Mouse (Mus musculus): ENCODE measurements at regions not wholly inside any gene's neighbourhood (a gene's known extent, or its start where the extent isn't known, plus 50 kb on each side); places are given as distances from the start of the nearest gene placed in this dataset.

DNA sequence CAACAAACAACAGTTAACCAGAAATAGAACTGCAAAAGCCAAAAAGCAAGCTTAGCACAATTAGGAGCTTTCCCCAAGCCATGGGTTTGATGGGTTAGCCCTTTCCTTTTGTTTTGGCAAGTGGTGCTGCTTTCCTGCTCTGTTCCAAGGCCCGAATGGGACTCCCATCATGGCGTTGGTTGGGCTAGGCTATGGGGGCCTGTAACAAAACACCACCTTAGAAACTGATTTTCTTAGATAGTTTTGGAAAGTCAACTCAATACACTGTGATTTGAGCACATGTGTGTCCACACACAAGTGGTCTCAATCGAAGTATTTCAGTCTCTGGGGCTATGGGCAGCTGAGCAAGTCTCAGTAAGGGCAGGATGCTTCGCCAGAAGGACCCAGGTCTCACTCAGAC, 470.5 kb upstream of the Kif2a start:
- no peak for DNase-seq (ENCODE audit: low spot score in 2 of 2)

DNA sequence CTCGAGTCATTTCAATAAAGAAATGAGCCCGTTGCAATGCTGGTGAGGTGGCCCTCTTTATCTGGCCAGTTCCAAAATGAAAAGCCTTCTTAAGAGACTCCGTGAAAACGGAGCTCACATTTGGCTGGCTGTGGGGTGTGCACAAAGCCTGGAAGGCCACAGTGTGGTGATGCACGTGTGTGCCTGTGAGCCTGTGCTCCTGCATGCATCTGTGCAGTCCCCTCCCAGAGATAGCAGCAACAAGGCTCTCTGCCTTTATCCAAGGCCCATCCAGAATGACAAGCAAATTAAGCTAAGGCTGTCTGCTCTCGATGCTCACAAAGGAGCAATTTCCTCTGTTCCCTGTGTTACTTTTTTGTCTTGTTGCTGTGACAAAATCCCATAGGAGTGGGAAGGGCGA, 469.5 kb upstream of the Kif2a start:
- DNase-seq (ENCODE audit: low spot score in 2 of 2): no peak

DNA sequence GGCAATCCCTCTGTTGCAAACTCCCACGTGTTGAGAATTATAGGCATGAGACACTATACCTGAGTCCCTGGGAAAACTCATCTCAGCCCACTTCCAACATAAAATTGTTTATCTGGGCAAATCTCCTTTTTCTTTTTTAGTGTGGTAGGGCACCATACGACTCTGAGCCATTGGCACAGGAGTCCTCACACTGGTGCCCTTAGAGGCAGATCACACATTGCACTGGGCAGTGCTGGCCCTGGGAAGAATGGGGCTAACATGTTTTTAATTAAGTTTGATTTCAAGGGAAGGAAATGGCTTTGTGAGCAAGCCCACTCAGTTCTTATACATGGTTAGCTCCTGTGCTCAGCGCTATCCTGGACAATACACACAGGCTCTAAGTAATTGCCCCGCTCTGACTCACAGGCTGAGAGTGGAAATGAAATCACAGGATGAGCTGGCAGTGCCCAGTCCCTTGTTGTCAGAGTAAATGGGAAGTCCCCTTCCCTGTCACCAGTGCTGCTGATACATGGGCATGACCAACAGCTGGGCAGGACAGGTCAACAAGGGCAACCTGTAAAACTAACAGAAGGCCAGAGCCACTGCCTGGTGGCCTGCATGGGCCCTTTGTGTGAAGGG, 463.6 kb upstream of the Kif2a start:
- DNase-seq (ENCODE audit: low spot score in 2 of 2): no peak

DNA sequence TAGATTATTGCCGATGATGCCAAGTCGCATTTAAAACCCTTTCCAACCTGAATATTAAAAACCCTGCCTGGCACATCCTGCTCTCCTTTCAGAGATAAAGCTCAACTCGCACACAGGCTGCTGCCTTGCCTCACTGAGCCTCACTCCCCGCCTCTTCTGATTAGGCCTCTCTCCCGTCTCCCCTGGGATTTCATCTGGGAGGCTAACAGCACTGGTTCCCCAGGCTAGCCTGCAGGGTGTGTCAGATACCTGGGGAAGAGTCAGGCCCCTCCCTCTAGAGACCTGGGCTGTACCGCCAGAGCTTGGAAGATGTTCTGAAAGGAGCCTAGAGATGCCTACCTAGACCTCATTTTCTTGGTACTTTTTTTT, 462.7 kb upstream of the Kif2a start:
- DNase-seq (ENCODE audit: low spot score in 2 of 2): no peak

DNA sequence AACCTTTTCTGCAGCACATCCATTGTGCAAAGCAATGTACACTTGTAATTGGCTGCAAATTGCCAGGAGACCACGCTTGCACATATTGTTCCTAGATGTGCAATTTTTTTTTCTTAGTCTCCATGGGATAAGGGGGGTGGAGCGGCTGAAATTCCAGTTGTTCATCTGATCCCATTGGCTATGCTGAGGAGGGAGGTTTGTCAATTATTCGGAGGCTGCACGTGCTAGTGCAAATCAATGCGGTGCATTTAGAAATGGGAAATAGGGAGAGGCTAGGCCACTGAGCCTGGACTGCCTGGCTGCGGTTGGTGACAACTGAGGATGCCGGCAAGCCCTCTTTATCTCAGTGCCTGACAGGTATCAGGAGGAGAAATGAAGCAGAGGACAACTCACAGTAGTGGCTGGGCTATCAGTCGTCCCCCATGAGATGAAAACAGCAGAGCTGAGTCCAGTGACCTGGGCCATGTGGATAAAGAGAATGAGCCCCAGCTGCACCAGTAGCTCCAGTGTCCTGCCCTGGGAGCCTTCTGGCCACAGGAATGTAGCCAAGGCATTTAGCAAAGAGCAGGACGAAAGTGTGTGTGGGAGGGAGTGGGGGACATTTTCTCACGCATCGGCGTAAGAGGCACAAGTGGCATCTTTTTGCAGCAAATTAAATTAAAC, 462.2 kb upstream of the Kif2a start:
- DNase-seq (ENCODE audit: low spot score in 2 of 2): no peak

DNA sequence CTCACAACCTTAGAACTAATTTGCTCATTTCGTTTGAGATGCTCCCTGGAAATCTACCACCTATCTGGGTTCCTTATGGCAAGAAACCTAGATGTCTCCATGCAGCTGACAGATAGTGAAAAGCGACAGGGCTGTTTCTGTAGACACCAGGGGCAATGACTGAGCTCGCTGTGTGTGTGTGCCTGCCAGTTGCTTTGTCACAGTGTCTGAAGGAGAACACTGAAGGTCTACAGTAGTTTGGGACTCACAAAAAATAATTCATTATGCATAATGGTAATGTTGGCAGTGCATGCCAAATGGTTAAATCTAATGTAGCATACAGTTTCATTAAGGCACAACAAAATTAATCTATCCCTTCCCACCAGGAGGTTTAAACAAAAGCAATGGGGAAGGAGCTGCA, 453.2 kb upstream of the Kif2a start:
- DNase-seq (ENCODE audit: low spot score in 2 of 2): no peak

DNA sequence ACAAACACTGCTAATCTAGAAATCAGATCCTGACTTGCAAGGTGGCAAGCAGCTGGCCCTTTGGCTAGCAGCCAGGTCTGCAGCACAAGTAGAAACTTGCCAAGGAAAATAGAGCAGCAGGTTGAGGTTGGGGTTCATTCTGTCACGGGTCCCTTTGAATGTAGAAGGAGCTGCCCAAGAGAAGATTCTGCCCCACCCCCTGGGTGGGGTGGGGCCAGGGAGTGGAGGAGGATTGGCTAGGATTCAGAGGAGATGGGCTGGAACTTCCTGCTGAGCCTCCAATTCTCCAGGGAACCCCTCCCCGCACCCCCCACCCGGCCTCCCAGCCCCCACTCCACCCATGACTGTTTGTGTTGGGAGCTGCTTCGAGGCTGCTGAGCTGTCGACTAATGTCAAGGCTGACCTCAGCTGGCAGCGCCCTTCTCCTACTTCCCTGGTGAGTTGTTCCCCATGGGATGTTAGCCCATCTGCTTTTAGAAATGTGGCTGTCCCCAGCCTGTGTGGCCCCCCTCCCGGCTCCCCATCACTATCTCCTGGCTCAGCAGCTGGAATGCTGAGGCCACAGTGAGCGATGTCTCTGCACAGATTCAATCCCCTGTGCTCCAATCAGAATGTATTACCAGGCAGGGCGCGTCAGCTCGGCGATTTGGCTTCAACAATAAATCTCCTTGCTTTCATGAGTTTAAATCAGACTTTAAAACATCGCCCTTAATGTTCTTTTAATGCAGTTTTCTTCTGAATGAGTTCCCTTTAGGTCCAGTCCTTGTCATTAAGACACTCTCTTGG, 447.8 kb upstream of the Kif2a start:
- DNase-seq (ENCODE audit: low spot score in 2 of 2): no peak

DNA sequence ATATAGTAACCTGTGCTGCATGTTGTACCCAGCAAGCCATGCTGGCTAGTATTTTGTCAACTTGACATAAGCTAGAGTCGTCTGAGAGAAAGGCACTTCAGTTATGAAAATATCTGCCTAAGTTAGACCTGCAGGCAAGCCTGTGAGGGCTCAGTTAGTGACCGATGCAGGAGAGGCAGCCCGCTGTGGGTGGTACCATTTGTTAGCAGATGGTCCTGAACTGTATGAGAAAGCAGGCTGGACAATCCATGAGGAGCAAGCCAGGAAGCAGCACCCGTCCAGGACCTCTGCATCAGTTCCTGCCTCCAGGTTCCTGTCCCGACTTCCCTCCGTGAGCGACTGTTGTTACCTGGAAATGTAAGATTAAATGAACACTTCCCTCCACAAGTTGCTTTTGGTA, 440.9 kb upstream of the Kif2a start:
- DNase-seq (ENCODE audit: low spot score in 2 of 2): no peak

DNA sequence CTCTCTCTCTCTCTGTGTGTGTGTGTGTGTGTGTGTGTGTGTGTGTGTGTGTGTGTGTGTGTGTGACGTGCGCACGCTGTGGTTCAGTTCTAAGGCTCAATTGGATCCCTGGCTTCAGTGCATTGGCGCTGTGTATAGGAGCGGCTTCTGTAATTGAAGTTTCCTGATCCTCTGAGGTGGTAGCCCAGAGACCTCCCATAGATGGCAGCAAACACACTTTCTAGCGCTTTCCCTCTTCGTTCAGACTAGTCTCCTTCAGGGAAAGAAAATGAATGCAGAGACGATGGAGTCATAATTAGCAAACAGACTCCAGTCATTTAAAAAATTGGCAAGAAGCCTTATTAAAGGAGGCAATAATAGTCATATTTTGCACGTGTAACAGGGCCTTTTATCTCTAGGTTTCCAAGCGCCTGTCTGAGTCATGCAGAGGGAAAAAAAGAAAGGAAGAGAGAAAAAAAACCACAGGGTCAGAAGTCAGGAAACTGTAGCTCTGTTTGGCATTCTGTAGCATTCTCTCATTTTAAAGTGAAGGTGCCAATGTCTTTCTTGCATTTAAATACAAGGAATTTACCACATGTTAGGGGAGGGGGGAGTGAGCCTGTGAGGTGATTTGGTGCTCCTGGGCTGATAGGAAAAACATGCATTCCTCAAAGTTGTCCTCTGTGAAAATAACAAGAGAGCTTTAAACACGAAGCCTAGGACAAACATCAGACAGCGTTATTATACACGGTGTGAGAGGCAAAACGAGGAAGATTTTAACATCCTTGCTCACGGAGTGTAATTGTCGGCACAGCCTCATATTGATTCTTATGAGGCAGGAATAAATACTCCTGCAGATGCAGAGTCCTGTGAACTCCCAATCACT, 439.4 kb upstream of the Kif2a start:
- DNase-seq (ENCODE audit: low spot score in 2 of 2): peak; percentile 48 to 83

DNA sequence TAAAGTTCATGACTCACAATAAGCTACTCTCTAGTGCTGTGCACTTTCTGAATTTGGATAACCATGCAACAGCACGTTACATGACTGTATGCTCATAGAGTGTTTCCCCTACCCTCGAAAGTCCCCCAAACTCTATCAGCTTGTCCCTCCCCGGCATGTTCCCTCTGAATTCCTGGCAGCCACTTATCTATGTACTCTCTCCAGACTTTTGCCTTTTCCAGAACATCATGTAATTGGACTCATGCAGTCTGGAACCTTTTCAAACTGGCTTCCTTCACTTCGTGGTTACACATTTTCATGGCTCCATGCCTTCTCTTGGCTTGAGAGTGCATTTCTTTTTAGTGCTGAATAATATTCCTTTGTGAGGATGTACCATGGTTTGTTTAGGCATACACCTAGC, 436.8 kb upstream of the Kif2a start:
- DNase-seq (ENCODE audit: low spot score in 2 of 2): no peak

DNA sequence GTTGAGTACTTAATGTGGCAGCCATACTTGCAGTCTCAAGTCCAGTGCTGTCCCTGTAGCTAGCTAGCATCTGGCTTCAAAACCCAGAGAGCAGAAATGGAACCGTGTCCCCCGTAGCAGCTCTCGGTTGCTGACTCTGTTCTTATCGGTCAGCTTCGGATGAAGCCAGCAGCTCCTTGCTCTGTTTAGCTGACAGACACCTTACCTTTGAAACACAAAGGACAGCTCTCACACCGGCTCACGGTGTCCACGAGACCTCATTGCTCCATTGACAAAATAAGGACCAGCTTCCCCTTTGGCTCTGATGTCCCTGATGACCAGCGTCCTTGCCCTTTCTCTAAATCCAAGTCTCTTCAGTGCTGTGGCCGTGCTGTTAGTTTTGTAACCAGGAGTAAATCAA, 435.3 kb upstream of the Kif2a start:
- no peak for DNase-seq (ENCODE audit: low spot score in 2 of 2)

DNA sequence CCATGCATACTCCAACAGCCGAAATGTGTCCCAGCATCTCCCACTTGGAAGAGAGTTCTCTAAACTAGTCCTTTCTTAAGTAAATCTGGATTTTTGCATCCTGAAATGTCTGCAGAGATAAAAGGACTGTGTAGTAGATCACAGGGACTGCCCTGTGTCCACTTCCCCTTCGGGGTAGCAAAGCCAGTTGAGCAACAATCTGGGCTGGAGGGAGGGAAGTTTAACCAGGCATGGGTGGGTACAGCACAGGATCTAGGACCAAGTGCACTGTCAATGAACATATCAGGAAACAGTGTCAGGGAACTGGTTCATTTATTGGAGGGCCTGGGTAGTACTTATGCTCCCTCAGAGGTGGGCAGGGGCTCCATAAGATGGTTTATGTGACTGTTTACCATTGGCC, 434.5 kb upstream of the Kif2a start:
- no peak for DNase-seq (ENCODE audit: low spot score in 2 of 2)

DNA sequence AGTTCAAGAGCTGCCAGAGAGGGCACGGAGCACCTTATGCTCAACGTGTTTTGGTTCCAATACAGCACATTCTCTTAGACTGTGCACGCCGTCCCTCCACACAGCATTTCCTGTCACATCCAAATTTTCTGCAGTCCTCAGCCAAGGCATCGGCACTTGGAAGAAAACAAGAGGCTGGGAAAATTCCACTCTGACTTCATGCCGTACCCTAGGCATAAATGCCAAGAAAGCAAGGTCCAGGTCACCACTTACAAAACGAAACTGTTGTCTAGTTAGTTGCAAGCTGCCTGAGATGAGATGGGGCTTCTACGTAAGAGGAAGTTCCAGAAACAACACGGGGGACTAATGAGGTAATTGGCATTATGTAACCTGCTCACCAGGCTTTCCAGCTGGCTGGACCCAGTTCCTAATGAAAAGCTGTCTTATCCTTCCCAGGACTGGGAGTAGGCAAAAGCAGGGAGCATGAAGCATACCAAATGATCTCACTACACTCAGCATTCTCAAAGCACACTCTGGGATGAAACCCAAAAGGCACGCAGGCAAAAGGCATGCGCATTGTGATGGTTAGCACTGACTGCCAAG, 427.8 kb upstream of the Kif2a start:
- peak; percentile 65 to 74 for DNase-seq (ENCODE audit: low spot score in 2 of 2)

DNA sequence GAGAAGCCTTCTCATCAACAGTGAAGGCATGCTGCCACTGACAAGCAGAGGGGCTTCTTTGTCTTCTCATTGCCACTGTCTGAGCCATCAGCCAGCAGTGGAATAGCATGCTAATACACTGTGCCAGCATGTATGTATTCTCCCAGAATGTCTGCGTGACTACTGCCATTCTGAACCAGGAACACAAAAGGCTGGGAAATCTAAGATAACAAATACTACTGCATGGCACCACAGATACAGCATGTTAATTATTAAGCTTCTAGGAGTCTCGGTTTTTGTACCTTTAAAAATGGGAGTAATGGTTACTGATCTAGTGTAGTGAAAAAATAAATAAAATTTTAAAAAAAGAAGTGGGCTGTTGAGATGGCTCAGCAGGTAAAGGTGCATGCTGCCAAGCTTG, 425.9 kb upstream of the Kif2a start:
- no peak for DNase-seq (ENCODE audit: low spot score in 2 of 2)

DNA sequence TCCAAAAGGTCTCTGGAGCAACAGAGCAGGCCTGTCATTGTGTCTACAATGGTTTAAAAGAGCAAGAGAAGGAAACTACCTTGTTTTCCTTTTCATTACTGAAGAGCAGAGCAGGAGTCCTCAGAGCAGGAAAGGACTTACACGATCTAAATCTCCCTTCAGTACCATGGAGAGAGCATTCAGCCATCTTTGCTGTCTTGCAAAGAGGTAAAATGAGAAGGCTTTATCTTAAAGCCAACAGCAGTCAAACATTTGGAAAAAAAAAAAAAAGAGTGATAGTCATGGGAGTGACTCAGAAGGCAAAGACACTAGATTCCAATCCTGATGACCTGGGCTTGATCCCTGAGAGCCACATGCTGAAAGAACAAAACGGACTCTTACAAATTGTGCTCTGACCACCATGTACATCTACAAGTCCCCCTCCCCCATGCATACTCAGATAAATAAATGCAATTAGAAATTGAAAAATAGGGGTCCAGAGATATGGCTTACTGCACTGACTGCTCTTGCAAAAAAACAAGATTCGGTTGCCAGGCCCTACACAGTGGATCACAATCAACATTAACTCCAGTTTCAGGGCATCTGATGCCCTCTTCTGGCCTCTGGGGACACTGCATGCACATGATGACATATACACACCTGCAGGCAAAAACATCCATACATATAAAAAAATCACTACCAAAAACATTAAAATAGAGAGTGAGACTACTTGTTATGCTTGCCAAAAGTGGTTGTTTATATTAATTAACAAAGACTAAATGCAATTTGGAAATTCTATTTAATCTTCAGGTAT, 397.6 kb upstream of the Kif2a start:
- no peak for DNase-seq (ENCODE audit: low spot score in 2 of 2)

DNA sequence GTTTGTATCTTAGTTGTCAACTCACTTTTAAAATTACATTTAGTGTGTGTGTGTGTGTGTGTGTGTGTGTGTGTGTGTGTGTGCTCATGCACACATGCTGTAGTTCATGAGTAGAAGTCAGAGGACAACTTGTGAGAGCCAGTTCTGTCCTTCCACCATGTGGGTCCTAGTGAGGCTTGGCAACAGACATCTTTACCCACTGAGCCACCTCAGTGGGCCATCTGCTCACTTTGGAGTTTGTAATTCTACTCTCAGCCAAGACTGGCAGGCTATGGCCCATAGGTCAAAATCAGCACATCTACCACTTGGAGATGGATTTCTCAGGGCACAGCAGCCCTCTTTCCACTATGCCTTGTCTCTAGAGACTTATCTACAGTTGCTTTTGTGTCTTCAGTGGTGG, 388.3 kb upstream of the Kif2a start:
- DNase-seq (ENCODE audit: low spot score in 2 of 2): no peak

DNA sequence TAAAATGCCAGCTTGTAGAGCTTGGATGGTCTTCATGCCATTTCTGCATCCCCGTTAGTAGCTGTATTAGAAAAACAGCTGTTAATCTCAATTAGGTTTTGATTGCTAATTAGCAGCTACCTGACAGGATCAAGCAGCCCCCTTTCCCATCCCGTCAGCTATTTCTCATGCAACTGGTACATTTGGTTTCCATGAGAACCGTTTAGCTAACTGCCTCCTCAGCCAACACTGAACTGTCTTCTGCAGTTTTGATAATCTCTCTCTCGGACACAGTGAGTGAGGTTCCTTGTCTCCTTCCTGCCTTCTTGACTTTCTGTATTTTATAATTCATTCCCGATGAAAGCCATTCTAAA, 385.7 kb upstream of the Kif2a start:
- DNase-seq (ENCODE audit: low spot score in 2 of 2): peak in 1 of 2 experiments; percentile 29

DNA sequence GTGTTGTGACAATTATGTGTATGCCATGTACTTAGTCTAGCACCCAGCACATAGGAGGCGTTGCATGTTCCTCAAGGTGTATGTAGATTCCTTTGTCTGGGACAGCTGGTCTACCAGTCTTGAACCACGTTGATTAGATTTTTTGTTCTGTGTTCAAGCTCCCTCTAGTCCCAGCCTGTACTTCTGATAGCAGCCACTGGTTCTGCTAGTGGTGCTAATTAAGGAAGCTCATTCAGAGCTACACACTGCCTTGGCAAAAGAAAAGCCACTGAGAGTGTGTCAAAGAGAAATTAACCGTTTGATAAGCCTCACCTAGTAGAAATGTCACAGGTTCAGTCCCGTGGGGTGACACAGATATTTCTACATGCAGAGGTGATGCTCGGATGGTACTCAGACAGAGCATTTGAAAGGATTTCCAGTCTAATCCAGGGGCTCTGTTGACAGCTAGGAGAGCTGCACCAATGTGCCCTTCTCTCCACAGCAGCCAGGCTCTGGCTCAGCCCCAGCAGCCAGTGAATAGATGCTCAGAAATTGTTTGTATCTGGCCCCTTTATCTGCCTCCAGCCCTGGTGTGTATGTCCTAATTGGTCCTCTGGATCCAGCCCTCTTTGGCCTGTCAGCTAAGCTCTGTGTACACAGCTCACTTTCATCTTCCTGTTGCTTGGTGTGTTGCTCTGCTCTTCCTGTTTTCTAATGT, 385.2 kb upstream of the Kif2a start:
- peak; percentile 41 to 57 for DNase-seq (ENCODE audit: low spot score in 2 of 2)

DNA sequence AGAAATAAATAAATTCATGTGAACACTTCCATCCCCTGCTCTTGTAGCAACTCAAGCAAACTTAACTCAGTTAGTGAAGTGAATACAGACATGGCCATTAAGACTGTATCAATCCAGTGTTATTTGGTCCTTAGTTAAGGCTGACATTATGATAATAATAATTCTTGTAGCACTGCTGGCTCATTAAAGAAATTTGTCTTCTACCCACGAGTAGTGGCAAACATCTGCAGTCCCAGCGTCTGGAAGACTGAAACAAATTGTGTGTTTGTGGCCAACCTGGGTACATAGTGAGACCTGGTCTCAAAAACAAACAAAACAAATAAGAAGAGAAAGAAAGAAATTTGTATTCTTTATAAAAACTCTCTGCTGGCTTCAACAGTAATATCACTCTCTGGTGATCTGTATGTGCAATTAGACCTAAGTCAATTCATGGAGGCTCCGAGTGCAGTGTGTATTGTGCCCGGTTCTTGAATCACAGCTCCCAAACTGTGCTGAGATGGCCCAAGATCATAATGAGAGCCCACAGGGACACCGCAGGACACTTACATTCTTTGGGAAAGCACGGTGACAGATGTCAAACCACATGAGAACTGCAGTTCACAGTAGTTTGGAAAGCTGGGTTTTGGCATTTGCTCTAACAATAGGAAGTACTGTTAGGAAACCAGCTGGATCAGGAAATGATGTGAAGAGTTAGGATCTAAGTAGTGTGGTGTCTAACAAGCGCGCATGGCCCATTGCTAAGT, 376.9 kb upstream of the Kif2a start:
- DNase-seq (ENCODE audit: low spot score in 2 of 2): no peak

DNA sequence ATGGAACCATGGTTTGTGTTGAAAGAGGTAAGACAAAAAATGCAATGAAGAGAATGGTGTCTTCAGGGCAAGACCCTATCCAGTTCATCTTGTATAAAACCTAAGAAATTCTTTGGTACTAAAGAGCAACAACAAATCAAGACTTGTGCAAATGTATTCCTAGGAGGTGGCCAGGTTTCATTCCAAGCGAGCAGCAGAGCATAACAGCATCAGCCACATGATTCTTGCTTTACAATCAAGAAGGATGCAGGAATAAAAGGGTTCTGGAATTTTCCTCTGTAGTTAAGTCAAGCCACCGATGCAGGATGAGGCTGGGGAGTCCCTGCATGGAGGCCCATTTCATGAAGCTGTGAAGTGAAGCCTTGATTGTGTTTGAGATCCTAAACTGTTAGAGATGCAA, 374.1 kb upstream of the Kif2a start:
- DNase-seq (ENCODE audit: low spot score in 2 of 2): no peak

All from frontal cortex, postnatal 36 days (tissue).